Mouse (Mus musculus) liver, embryonic 15.5 days (tissue): ENCODE measurements around the gene Wfdc6a. TPM values are rescaled to one million over a fixed set of nuclear protein-coding genes. Genes with fewer than 3 reads are reported as not detected.

Source experiments
- ATAC-seq: fragments of 200-750 bp; cut with Nextera tagmentation; 2 replicates; pipeline ENCODE4 v1.8.0; 2017; ENCODE audit warnings: moderate number of reproducible peaks, mild to moderate bottlenecking, moderate library complexity; ENCODE audit not compliant: insufficient read depth
- H3K27ac ChIP-seq: fragments of 300-500 bp; sonication (generic); replicated peaks from 2 replicates; pipeline ENCODE4 v1.5.1; 2015; ENCODE audit warnings: mild to moderate bottlenecking, inconsistent platforms
- H3K27me3 ChIP-seq: fragments of 300-500 bp; sonication (generic); 2 replicates; pipeline ENCODE4 v1.6.1; 2015; ENCODE audit warnings: mild to moderate bottlenecking, inconsistent platforms
- H3K36me3 ChIP-seq: fragments of 300-500 bp; sonication (generic); replicated peaks from 2 replicates; pipeline ENCODE4 v1.6.1; 2015; ENCODE audit warnings: moderate library complexity, mild to moderate bottlenecking, inconsistent platforms
- H3K4me1 ChIP-seq: fragments of 300-500 bp; sonication (generic); replicated peaks from 2 replicates; pipeline ENCODE4 v1.6.1; 2015; ENCODE audit warnings: inconsistent platforms
- H3K4me2 ChIP-seq: fragments of 300-500 bp; sonication (generic); 2 replicates; pipeline ENCODE4 v1.6.1; 2015; ENCODE audit warnings: moderate library complexity, mild to moderate bottlenecking, inconsistent platforms
- H3K4me3 ChIP-seq: fragments of 300-500 bp; sonication (generic); replicated peaks from 2 replicates; pipeline ENCODE4 v1.5.1; 2015; ENCODE audit warnings: mild to moderate bottlenecking, inconsistent platforms
- H3K9ac ChIP-seq: fragments of 300-500 bp; sonication (generic); 2 replicates; pipeline ENCODE4 v1.6.1; 2015; ENCODE audit warnings: moderate library complexity, mild to moderate bottlenecking, inconsistent platforms
- H3K9me3 ChIP-seq: fragments of 300-500 bp; sonication (generic); replicated peaks from 2 replicates; pipeline ENCODE4 v1.6.1; 2016; ENCODE audit warnings: inconsistent platforms
- WGBS: fragments of 180-500 bp; shearing (Covaris S2); methylation state at CpG from one replicate; pipeline ENCODE4 v1.1.7; 2015; ENCODE audit warnings: mixed read lengths; ENCODE audit not compliant: insufficient replicate concordance; 5-methylcytosine and 5-hydroxymethylcytosine counted together
- polyA plus RNA-seq: library from polyadenylated mRNA; unstranded; fragments of >200 nt; fragmentation: Nextera tagmentation; extraction: Ambion mirVana; gene quantifications from 2 replicates; pipeline ENCODE4 v1.2.1, GENCODE M21; 2015

Wfdc6a gene
- polyA plus RNA-seq, 1 experiment from 2014 or later, result not detected

DNA sequence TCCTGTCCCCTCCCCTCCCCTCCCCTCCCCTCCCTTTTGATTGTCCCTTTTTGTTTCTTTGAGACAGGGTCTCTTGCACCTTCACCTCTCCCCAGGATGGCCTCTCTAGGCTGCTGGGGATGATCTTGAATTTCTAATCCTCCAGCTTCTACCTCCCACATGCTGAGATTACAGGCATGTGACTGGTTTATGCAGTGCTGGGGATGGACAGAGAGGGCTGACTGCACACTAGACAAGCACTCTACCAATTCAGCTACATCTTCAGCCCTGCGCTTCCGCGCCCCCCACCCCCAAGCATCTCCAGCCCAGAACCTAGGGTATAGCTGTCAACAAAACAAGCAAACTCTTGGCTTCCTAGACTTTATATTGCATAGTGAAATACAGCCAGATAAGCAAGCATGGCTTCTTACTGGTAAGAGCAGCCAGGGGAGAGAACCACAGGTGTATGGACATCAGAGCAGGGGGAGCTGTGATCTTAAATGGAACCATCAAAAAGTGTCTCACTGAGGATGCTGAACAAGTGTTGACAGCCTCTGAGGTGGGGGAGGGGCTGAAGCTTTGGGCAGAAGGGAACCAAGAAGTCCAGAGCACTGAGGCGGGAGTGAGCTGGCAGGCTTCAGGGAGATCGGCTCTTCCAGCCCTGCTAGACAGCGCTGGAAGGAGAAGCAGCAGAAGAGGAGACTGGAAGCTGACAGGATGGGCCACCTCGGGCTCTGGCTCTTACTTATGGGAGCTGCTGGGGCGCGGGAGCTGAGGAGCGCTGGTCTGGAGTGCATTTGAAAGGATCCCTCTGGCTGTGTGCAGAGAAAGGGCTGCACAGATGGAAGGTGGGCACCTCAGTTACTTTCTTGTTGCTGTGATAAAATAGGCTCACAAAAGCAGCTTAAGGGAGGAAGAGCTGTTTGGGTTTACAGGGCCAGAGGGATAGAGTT lies 35.0 kb downstream of the Wfdc6a start:
- no peak for ATAC-seq
- peaks cover 12% of the 10 kb centered on the region for H3K27me3 ChIP-seq

DNA sequence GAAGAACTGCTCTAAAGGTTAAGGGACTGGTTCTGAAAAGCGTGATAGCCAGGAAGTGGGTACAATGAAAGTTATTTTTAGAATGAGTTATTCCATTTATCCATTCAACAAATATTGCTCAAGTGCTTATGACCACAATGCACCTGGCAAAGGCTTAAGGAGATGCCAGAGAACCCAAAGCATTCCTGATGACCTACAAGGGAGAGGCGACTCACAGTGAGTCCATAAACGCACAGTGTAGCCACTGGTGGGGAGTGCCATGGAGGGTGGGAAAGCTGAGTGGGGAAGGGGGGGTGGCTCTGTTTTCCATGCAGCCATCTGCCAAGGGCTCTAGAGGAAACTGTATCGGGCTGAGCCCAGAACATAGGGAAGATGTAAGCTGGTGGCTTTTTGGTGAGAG lies 35.9 kb downstream of the Wfdc6a start:
- ATAC-seq, result no peak
- H3K27ac ChIP-seq, result no peak overlapping the region
- WGBS, result 31% methylated on average over 4 of the region's 4 CpGs
- H3K4me1 ChIP-seq, result no peaks in the 10 kb centered on the region
- H3K4me3 ChIP-seq, result no peak overlapping the region
- H3K9me3 ChIP-seq, result no peaks in the 10 kb centered on the region
- H3K9ac ChIP-seq, result no peak overlapping the region
- no peak overlapping the region for H3K4me2 ChIP-seq
- H3K36me3 ChIP-seq, result no peaks in the 10 kb centered on the region
- peaks cover 12% of the 10 kb centered on the region for H3K27me3 ChIP-seq

More for the DNA sequence above, 35.0 kb downstream of the Wfdc6a start:
- H3K4me3 ChIP-seq, result no peak overlapping the region
- H3K4me1 ChIP-seq, result no peaks in the 10 kb centered on the region
- 25% methylated on average over 10 of the region's 10 CpGs for WGBS
- H3K36me3 ChIP-seq, result no peaks in the 10 kb centered on the region
- no peak overlapping the region for H3K4me2 ChIP-seq
- no peak overlapping the region for H3K27ac ChIP-seq
- no peaks in the 10 kb centered on the region for H3K9me3 ChIP-seq
- no peak overlapping the region for H3K9ac ChIP-seq

DNA sequence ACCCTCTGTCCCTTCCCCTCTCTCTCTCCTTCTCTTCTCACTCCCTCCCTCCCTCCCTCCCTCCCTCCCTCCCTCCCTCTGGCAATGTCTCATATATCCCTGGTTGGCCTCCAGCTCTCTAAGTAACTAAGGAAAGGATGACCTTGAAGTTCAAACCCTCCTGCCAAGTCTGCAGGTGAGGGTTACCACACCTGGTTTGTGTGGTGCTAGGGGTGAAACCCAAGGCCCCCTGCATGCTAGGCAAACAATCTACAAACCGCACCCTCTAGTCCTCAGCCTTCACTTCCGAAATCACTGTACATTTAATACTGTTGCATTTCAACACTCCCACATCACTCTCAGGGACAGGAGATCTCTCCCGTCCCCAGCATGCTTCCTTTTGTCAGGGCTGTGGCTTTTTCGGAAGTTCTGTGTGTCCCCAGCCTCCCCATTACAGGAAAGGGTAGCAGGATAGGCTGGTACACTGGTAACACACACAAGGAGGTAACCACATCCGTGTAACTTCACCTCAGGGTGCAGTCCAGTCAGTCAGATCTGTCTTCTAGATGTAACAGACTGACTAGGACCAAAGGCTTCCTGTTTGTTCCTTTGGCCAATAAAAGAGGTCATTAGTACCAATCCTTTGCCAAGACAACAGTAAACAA lies 40.7 kb downstream of the Wfdc6a start:
- H3K4me2 ChIP-seq, result no peak overlapping the region
- H3K4me1 ChIP-seq, result no peaks in the 10 kb centered on the region
- WGBS, result 16% methylated on average over 5 of the region's 5 CpGs
- no peaks in the 10 kb centered on the region for H3K36me3 ChIP-seq
- no peak overlapping the region for H3K27ac ChIP-seq
- ATAC-seq, result no peak
- H3K9ac ChIP-seq, result no peak overlapping the region
- H3K9me3 ChIP-seq, result no peaks in the 10 kb centered on the region
- H3K27me3 ChIP-seq, result 0 out of 2 replicates have a peak, but pooled peaks cover 12% of the 10 kb centered on the region
- no peak overlapping the region for H3K4me3 ChIP-seq

DNA sequence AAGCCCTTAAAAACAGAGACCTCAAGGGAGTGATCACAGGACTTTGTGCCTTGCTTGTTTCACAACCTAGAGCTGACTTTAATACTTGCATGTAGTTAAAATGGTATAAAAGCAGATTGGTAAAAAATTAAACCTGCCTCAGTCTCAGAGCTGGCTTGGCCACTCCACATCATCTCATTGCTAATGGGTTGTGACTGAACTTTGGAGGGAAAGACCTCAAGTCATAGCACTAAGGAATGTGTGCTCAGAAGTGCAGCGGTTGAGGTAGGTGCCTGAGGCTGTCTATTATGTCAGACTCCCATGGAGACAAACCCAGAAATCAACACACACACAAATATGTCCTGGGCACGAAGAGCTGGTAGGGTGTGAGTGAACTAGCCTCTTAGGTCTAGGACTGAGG lies 41.5 kb downstream of the Wfdc6a start:
- 51% methylated on average over 2 of the region's 2 CpGs for WGBS
- H3K4me1 ChIP-seq, result no peaks in the 10 kb centered on the region
- H3K36me3 ChIP-seq, result no peaks in the 10 kb centered on the region
- H3K4me2 ChIP-seq, result no peak overlapping the region
- 0 out of 2 replicates have a peak, but pooled peaks cover 12% of the 10 kb centered on the region for H3K27me3 ChIP-seq
- H3K4me3 ChIP-seq, result no peak overlapping the region
- ATAC-seq, result no peak
- no peak overlapping the region for H3K27ac ChIP-seq
- H3K9me3 ChIP-seq, result no peaks in the 10 kb centered on the region
- no peak overlapping the region for H3K9ac ChIP-seq

DNA sequence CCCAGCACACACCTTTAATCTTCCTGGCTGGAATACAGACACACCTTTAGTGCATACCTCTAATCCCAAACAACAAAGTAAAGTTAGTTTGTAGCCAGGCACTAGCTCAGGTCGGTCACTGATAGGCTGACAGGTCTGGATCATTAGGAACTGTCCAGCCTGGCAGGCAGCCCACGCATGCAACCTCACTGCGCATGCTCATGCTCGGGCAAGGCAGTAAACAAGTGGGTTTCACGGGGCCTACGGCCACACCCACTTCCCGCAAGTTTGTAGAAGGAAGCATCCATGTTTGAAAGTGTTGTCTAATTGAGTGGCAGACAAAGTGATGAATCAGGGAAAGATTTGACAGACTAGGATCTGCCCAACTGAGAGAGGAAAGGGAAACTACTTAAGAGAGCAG lies 42.6 kb downstream of the Wfdc6a start:
- Histone ChIP-seq H3K4me1 (no peaks in the 10 kb centered on the region), H3K9ac (no peak overlapping the region), H3K4me2 (no peak overlapping the region), H3K36me3 (no peaks in the 10 kb centered on the region), H3K4me3 (no peak overlapping the region), H3K9me3 (no peaks in the 10 kb centered on the region), H3K27ac (no peak overlapping the region), H3K27me3 (peaks cover 12% of the 10 kb centered on the region; the same call in 1 of the 2 replicates)
- 65% methylated on average over 7 of the region's 7 CpGs for WGBS
- no peak for ATAC-seq

DNA sequence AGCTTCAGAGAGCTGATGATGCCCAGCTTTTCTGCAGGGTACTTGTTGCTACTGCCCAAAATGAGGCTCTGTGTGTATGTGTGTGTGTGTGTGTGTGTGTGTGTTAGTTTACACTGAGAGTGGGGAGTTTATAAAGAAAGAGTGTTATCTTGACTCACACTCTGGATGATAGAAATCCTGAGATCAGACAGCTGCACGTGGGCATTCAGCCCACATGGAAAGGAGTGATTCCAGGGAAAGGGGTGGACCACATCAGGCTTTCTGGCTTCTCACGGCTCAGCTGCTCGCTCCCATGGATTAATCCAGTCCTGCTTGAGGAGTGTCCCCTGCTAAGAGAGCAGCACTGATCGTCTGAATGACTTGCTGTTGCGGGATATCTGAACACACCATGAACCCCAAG lies 43.1 kb downstream of the Wfdc6a start:
- H3K4me3 ChIP-seq, result no peak overlapping the region
- 56% methylated on average over 5 of the region's 5 CpGs for WGBS
- H3K9ac ChIP-seq, result no peak overlapping the region
- no peak overlapping the region for H3K4me2 ChIP-seq
- peaks cover 8% of the 10 kb centered on the region; the same call in 1 of the 2 replicates for H3K27me3 ChIP-seq
- H3K27ac ChIP-seq, result no peak overlapping the region
- no peaks in the 10 kb centered on the region for H3K4me1 ChIP-seq
- no peaks in the 10 kb centered on the region for H3K36me3 ChIP-seq
- no peak for ATAC-seq
- H3K9me3 ChIP-seq, result no peaks in the 10 kb centered on the region

DNA sequence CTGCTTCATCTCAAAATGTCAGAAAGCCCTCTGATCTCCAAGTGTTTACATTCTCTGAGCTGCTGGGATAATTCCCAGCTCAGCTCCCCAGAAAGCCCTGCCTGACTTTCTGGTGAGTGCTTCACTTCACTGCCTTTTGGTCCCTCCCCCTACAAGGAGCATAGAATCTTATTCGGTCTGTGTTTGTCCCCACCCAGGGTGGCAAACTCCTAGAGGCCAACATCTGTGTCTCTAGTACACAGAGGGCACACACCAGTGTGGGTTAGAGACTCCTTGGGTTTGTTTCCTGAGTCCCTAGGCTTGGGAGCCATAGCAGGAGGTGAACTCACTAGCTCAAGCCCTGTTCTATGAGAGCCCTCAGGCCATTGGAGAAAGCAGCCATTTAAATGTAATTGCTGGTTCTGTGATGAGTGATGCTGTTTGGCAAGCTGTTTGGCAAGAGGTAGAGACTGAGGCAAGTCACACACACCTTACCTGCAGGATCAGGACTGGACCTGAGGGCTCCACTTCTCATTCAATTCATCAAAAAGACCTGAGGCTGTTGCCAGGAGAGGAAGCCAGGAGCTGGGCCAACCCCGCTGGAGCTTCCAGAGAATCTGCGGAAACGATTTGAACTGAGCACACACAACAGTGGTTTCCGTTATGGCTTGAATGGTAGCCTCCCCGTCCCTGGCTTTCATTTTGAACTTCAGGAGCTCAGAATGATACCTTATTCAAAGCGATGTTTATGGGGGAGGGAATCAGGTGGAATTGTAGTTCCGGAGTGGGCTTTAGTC lies 44.4 kb downstream of the Wfdc6a start:
- no peaks in the 10 kb centered on the region for H3K36me3 ChIP-seq
- no peak for ATAC-seq
- H3K27me3 ChIP-seq, result peaks cover 8% of the 10 kb centered on the region; the same call in 1 of the 2 replicates
- H3K4me1 ChIP-seq, result no peaks in the 10 kb centered on the region
- no peak overlapping the region for H3K4me2 ChIP-seq
- no peak overlapping the region for H3K27ac ChIP-seq
- H3K9ac ChIP-seq, result no peak overlapping the region
- 20% methylated on average over 8 of the region's 8 CpGs for WGBS
- no peak overlapping the region for H3K4me3 ChIP-seq
- H3K9me3 ChIP-seq, result no peaks in the 10 kb centered on the region

DNA sequence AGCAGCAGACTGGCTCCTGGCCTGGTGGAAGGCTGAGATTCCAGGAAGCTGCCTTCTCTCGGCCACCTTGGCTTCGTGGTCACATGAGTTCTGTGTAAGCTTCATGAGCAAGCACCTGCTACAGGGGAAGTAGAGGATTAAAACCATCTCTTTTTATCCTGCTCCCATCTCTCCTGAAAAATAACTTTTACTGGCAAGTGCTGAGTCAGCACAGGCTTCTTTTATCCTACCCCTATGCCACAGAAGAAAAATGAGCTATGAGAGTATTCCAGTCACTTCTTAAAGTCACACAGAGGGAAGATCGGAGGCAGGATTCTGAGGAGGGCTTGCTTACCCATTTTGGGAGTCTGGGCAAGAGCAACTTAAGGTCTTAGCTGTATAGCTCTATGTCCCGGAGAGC lies 48.2 kb downstream of the Wfdc6a start:
- 50% methylated on average over 4 of the region's 4 CpGs for WGBS

DNA sequence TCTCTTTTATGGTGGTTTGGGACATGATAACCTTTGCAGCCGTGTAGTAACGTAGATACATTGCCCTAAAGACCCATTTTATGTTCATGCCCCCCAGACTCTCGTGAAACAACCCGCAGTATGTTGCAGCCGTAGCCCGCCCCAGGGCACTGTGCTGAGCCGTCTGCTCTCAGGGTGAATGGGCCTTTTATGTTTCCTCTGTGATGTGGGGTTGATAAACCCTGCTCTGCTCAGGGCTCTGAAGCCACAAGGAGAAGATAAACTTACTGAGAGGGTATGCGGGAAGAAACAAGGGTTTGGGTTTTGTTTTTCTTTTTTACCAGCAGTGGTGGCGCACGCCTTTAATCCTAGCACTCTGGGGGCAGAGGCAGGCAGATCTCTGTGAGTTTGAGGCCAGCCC lies 50.9 kb downstream of the Wfdc6a start:
- Histone ChIP-seq H3K36me3 (no peaks in the 10 kb centered on the region), H3K27me3 (peaks cover 4% of the 10 kb centered on the region; the same call in 1 of the 2 replicates), H3K9me3 (no peaks in the 10 kb centered on the region), H3K27ac (no peak overlapping the region), H3K9ac (no peak overlapping the region), H3K4me2 (no peak overlapping the region), H3K4me1 (peaks cover 4% of the 10 kb centered on the region; the same call in 1 of the 2 replicates), H3K4me3 (no peak overlapping the region)
- no peak for ATAC-seq
- WGBS, result 48% methylated on average over 10 of the region's 10 CpGs

More for the DNA sequence above, 48.2 kb downstream of the Wfdc6a start:
- no peak overlapping the region for H3K9ac ChIP-seq
- H3K36me3 ChIP-seq, result no peaks in the 10 kb centered on the region
- H3K27ac ChIP-seq, result no peak overlapping the region
- peaks cover under 1% of the 10 kb centered on the region; the same call in 1 of the 2 replicates for H3K27me3 ChIP-seq
- H3K4me2 ChIP-seq, result no peak overlapping the region
- no peak overlapping the region for H3K4me3 ChIP-seq
- H3K4me1 ChIP-seq, result peaks cover 1% of the 10 kb centered on the region; the same call in 1 of the 2 replicates
- ATAC-seq, result no peak
- no peaks in the 10 kb centered on the region for H3K9me3 ChIP-seq

DNA sequence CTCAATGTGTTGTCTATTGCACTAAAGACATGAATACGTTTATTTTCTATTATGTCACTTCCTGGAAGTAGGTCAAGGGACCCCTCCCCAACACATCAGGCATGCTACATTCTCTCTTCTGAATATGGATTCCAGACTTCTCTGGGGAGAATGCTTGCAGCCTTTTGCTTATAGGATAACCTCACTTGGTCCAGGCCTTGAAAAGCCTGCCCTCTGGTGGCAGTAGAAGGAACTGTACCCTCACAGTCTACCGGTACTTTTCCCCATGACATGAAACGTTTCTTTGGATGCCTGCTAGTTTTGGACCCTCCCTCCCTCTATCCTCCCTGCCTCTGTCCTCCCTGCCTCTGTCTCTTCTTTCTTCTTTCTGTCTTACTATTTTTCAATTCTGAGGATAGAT lies 54.1 kb downstream of the Wfdc6a start:
- no peaks in the 10 kb centered on the region for H3K36me3 ChIP-seq
- H3K27ac ChIP-seq, result no peak overlapping the region
- no peak overlapping the region for H3K4me3 ChIP-seq
- H3K4me2 ChIP-seq, result no peak overlapping the region
- 0 out of 2 replicates have a peak, but pooled peaks cover 4% of the 10 kb centered on the region for H3K27me3 ChIP-seq
- H3K9ac ChIP-seq, result no peak overlapping the region
- 3% methylated on average over 3 of the region's 3 CpGs for WGBS
- H3K9me3 ChIP-seq, result no peaks in the 10 kb centered on the region
- no peak for ATAC-seq
- peaks cover 4% of the 10 kb centered on the region; the same call in 1 of the 2 replicates for H3K4me1 ChIP-seq
